Mouse (Mus musculus) right cerebral cortex, adult 2 months (tissue): ENCODE measurements around the gene Lrrc43.

ENCODE experiments used
- DNase-seq, 2 experiments: peaks; one replicate each; pipeline ENCODE4 v3.0.0; 2021 to 2022; ENCODE audit warnings: low spot score in 2 of 2

Gene Lrrc43

DNA sequence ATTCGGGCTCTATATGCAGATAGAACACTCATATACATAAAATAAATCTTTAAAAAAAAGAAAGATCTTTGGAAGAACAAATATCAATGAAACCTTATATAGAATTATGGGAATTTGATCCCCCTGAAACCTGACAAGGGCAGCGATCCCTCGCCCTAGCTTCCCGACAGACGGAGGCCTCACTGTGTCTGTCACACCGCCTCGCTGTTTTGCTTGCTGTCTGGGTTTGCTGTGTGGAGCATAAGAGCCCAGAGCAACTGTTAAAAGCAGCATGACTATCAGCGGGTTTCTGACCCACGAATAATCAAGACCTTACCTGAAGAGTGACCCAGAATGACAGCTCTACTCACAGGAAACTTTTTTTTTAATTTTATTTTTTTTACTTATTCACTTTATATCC is 31.6 kb downstream of the Lrrc43 start:
- no peak for DNase-seq

DNA sequence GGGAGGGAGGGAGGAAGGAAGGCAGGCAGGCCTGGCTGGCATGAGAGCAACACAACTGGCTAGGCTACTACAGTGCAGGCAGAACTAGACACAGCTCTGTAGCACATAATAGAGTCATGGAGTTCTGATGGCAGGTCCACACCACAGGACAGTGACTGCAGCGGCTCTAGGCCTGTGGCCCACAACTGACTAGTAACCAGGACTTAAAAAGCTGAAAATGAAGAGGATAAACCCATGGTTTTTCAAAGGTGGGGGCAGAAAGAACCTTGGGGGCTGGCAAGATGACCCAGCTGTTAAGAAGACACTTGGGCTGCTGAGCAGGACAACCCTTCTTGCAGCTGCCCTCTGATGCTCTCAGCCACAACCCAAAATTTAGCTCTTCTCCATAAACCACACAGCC is 32.5 kb downstream of the Lrrc43 start:
- DNase-seq: no peak

DNA sequence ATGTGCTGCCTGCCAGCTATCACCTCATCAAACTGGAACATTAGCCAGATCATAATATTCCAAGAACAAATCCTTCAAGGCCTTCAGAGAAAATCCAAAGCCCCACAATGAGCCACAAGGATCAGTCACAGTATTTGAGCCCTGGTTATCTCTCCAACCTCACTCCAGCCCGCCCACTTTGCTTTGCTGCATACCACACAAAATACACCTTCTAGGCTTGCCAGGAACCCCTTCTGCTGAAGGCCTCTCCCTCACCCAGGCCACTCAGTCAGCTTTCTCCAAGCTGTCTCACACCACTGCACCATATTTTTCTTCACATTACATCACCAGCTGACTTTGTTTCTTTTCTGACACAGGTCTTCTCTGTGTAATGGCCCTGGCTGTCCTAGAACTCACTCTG is 33.1 kb downstream of the Lrrc43 start:
- no peak for DNase-seq

DNA sequence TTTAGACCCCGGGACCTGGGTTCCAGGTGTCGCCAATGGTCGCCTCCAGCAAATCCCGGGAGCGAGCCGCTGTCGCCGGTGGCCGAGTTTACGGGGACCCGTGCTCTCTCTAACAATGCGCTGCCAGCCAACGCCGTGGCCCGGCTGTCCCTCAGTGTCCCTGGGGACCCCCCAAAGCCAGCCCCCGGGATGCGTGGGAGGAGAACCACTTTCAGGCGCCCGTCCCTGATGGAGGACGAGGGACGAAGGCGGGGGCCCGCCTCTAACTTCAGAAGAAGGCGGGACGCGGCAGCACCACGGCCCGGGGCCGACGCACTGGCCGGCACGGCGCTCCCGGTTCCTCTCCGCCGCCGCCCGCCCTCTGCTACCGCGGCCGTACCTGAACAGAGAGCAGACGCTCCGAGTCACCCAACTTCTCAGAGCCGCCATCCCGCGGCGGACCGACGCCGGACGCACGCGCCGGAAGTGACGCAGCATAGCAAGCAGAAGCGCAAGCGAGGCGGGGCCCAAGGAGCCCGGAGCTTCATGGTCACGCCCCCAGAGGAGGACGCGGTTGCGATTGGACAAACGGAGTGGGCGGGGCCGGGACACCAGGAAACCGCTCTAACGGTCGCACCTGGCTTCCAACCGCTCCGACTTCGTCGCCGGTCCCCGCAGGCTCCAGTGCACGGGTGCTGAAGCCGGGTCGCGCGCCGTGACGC is 34.7 kb downstream of the Lrrc43 start, which contains the start of gene Diablo:
TSS of gene Diablo (minus strand) at position 485 of the 701 bp plus-strand sequence.
- DNase-seq: peak; percentile 98 to 99

DNA sequence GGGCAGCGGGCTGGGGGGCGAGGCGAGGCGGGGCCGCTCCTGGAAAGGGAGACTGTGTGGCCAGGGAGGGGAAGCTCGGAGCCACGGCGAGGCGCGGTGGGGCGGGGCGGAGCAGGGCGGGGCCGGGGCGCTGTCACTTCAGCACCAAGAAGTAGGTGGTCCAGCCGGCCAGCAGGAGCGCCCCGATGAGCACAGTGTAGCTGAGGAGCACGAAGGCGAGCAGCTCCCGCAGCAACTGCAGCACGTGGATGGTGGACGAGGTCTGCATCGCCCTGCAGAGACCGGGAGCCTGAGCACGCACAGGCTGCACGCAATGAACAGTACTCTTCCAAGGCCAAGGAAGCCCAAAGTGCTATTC is 35.3 kb downstream of the Lrrc43 start:
- DNase-seq: no peak

DNA sequence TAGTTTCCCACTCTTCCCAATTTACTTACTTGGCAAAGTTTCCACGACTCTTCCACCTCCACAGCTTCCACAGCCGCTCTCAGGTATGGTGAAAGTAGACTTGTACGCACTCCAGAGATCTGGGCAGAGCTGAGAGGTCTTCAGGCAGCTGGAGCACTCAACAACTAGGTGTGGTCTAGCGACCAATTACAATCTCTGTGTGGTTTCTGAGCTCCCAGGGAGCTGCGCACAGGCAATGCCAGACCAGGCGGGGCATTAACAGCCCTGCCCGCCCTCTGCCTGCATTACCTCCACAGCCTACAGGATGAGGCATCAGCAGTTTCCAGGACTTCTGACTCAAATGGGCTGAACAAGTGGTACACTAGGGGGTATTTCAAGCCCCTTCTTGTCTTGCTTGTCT is 36.2 kb downstream of the Lrrc43 start, which contains the start of gene Gm49027:
TSS of gene Gm49027 (minus strand) at position 208 of the 400 bp plus-strand sequence.
- no peak for DNase-seq

DNA sequence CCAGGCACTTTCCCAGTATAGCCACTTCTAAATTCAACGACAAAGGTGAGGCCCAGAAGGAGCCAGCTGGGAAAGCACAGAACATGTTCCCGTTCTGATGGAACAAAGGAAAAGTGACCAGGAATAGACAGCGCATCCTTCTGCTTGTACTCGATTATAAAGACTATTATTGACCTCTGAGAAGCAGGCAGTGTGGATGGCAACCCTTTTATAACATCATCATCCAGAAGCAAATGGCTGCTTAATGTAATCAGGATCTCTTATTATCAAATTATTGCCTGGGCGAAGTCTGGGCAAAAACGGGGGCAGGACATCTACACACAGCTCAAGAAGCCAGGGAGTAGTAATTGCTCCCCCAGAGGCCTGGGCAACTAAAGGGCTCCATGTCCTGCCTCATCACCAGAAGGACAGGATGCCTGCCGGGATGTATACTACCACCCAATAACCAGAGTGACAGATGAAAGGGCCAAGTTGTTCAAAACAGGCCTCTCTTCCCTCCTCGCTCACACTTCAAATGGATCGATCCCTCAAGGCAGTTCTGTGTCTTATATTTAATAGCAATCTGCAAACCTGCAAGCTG is 36.9 kb downstream of the Lrrc43 start:
- DNase-seq: no peak

DNA sequence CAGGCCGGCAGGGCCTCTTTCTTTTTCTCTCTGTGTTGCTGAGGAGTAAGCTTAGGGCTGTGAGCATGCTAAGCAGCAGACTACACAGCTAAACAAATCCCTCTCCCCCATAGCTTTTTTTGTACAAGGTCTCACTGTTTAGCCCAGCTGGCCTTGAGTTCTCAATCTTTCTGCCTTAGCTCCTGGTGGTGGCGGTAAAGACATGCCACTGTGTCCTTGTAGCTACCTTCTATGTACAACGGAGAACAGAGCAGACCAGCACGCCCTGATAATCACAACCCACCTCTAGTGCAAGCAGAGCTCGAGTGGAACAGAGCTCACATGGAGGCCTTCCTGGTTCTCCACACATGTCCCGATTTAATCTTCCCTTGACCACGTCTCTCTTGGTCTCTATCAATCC is 39.5 kb downstream of the Lrrc43 start:
- peak; percentile 1 to 2 for DNase-seq

DNA sequence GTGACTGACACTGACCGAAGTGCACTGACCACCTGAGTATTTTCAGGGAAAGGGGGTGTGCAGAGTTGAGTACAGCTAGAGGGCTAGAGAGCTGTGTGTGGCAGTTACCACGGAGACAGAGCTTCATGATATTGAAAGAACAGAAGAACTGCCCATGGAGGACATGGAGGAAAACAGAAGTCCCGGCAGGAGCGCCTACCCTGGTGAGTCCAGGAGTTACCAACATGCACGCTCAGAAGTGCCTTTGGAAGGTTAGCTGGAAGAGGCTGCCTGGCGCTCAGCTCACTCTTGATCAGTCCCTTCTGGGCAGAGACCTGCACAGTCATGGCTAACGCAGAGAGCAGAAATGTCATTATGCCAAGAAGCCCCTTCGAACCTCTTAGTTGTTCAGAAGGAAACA is 41.0 kb downstream of the Lrrc43 start:
- DNase-seq: peak in 1 of 2 experiments; percentile 1

DNA sequence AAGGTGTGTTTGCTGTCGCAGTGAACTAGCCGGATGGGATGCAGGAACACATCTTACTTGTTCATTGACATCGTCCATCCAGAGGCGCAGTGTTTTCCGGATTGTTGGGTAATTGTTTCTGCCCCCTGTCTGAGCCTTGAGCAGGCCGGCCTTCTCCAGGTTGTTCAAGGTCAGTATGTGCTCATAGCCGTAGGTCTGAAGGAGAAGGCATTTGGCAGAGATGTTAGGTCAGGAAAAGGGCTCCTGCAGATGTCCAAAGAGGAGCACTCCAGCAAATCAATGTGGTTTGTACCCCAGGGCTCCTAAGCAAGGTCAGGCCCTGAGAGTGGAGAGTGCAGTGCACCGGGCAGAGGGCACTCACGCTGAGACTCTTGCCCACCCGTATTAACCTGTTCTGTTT is 44.7 kb downstream of the Lrrc43 start:
- DNase-seq: no peak

DNA sequence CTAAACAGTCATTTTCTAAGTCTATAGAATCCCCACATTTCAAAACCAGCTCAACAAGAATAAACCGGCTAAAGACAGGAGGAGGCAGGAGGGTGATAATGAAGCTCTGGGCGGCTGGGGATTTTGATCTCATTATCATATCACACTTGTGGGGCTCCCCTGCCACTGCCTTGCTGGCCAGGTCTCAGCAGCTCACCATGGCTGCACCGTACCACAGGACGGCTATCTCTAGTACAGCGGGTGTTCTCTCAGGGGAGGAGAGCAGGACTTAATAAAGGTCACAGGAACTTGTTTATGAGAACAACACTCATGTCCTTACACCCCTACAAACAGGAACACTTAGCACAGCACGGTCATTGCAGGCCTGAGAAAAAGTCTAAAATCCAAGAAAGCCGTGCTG is 66.6 kb downstream of the Lrrc43 start:
- DNase-seq: no peak

DNA sequence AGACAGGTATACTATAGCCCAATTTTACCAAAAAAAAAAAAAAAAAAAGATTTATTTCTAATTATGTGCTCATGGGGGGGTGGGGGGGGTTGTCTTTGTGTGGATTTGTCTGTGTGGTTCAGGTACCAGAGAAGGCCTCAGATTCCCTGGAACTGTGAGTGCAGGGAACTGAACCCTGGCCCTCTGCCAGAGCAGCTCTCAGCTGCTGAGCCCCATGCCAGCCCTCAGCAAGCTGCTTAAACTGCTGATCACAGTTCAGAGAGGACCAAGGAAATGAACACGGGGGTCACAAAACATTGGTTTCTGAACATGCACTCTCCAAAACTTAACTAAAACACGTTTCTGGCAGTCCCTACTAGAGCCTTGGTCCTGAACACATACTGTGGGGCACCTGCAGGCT is 67.3 kb downstream of the Lrrc43 start:
- DNase-seq: no peak
